Mouse (Mus musculus): ENCODE measurements around the gene Rgs10. TPM values are rescaled to one million over a fixed set of nuclear protein-coding genes. Genes with fewer than 3 reads are reported as not detected.

The Rgs10 gene
- polyA plus RNA-seq, 1 experiment from 2014 or later: 32.6 TPM

GRCm38 (mm10) chr7:128373751-128374150 is 44.8 kb downstream of the Rgs10 start:
- H3K9ac ChIP-seq (replicated peaks; ENCODE audit: low read depth, low read length): no peak overlapping the region
- no peak for ATAC-seq (ENCODE audit: insufficient number of reproducible peaks, insufficient read depth, low FRiP score, low read depth)

GRCm38 (mm10) chr7:128372331-128372730 is 46.2 kb downstream of the Rgs10 start:
- WGBS: 56% methylated on average over 3 of the region's 3 CpGs
- Histone ChIP-seq H3K4me3 (ENCODE audit: low read depth, low read length) (no peak overlapping the region), H3K36me3 (ENCODE audit: control insufficient read depth, insufficient read depth, low read length) (no peaks in the 10 kb centered on the region), H3K27ac (ENCODE audit: low read length) (no peak overlapping the region), H3K9ac (replicated peaks; ENCODE audit: low read depth, low read length) (no peak overlapping the region), H3K9me3 (ENCODE audit: control insufficient read depth, low read depth, low read length) (peaks cover 3% of the 10 kb centered on the region; the same call in 1 of the 2 replicates), H3K4me2 (replicated peaks; ENCODE audit: low read depth, low read length) (no peak overlapping the region), H3K4me1 (ENCODE audit: control insufficient read depth, insufficient read depth, low read length) (no peaks in the 10 kb centered on the region), H3K27me3 (ENCODE audit: control insufficient read depth, insufficient read depth, low read length) (no peaks in the 10 kb centered on the region)
- no peak for ATAC-seq (ENCODE audit: insufficient number of reproducible peaks, insufficient read depth, low FRiP score, low read depth)

More at GRCm38 (mm10) chr7:128373751-128374150, 44.8 kb downstream of the Rgs10 start:
- Histone ChIP-seq H3K27me3 (ENCODE audit: control insufficient read depth, insufficient read depth, low read length) (no peaks in the 10 kb centered on the region), H3K36me3 (ENCODE audit: control insufficient read depth, insufficient read depth, low read length) (no peaks in the 10 kb centered on the region), H3K9me3 (ENCODE audit: control insufficient read depth, low read depth, low read length) (peaks cover 3% of the 10 kb centered on the region; the same call in 1 of the 2 replicates), H3K4me1 (ENCODE audit: control insufficient read depth, insufficient read depth, low read length) (0 out of 2 replicates have a peak, but pooled peaks cover under 1% of the 10 kb centered on the region), H3K27ac (ENCODE audit: low read length) (no peak overlapping the region), H3K4me2 (replicated peaks; ENCODE audit: low read depth, low read length) (no peak overlapping the region), H3K4me3 (ENCODE audit: low read depth, low read length) (no peak overlapping the region)
- 91% methylated on average over 8 of the region's 8 CpGs for WGBS

GRCm38 (mm10) chr7:128369366-128369765 is 49.2 kb downstream of the Rgs10 start:
- Histone ChIP-seq H3K9ac (replicated peaks; ENCODE audit: low read depth, low read length) (no peak overlapping the region), H3K27ac (ENCODE audit: low read length) (no peak overlapping the region), H3K4me1 (ENCODE audit: control insufficient read depth, insufficient read depth, low read length) (no peaks in the 10 kb centered on the region), H3K4me2 (replicated peaks; ENCODE audit: low read depth, low read length) (no peak overlapping the region), H3K9me3 (ENCODE audit: control insufficient read depth, low read depth, low read length) (peaks cover 3% of the 10 kb centered on the region; the same call in 1 of the 2 replicates), H3K4me3 (ENCODE audit: low read depth, low read length) (no peak overlapping the region), H3K36me3 (ENCODE audit: control insufficient read depth, insufficient read depth, low read length) (no peaks in the 10 kb centered on the region), H3K27me3 (ENCODE audit: control insufficient read depth, insufficient read depth, low read length) (no peaks in the 10 kb centered on the region)
- WGBS: 55% methylated on average over 12 of the region's 12 CpGs
- ATAC-seq (ENCODE audit: insufficient number of reproducible peaks, insufficient read depth, low FRiP score, low read depth): no peak

GRCm38 (mm10) chr7:128368828-128369227 is 49.7 kb downstream of the Rgs10 start:
- Histone ChIP-seq H3K27ac (ENCODE audit: low read length) (no peak overlapping the region), H3K9me3 (ENCODE audit: control insufficient read depth, low read depth, low read length) (peaks cover 3% of the 10 kb centered on the region; the same call in 1 of the 2 replicates), H3K36me3 (ENCODE audit: control insufficient read depth, insufficient read depth, low read length) (no peaks in the 10 kb centered on the region), H3K4me3 (ENCODE audit: low read depth, low read length) (no peak overlapping the region), H3K27me3 (ENCODE audit: control insufficient read depth, insufficient read depth, low read length) (no peaks in the 10 kb centered on the region), H3K4me1 (ENCODE audit: control insufficient read depth, insufficient read depth, low read length) (no peaks in the 10 kb centered on the region), H3K4me2 (replicated peaks; ENCODE audit: low read depth, low read length) (no peak overlapping the region), H3K9ac (replicated peaks; ENCODE audit: low read depth, low read length) (no peak overlapping the region)
- ATAC-seq (ENCODE audit: insufficient number of reproducible peaks, insufficient read depth, low FRiP score, low read depth): no peak
- WGBS: 90% methylated on average over 6 of the region's 6 CpGs

GRCm38 (mm10) chr7:128366654-128367053 is 51.9 kb downstream of the Rgs10 start:
- Histone ChIP-seq H3K4me2 (replicated peaks; ENCODE audit: low read depth, low read length) (no peak overlapping the region), H3K27me3 (ENCODE audit: control insufficient read depth, insufficient read depth, low read length) (no peaks in the 10 kb centered on the region), H3K27ac (ENCODE audit: low read length) (no peak overlapping the region), H3K9ac (replicated peaks; ENCODE audit: low read depth, low read length) (no peak overlapping the region), H3K9me3 (ENCODE audit: control insufficient read depth, low read depth, low read length) (no peaks in the 10 kb centered on the region), H3K4me1 (ENCODE audit: control insufficient read depth, insufficient read depth, low read length) (no peaks in the 10 kb centered on the region), H3K36me3 (ENCODE audit: control insufficient read depth, insufficient read depth, low read length) (no peaks in the 10 kb centered on the region), H3K4me3 (ENCODE audit: low read depth, low read length) (no peak overlapping the region)
- WGBS: 47% methylated on average over 11 of the region's 11 CpGs
- ATAC-seq (ENCODE audit: insufficient number of reproducible peaks, insufficient read depth, low FRiP score, low read depth): no peak

- no peaks in the 10 kb centered on the region for H3K4me1 ChIP-seq (ENCODE audit: control insufficient read depth, insufficient read depth, low read length)
- no peaks in the 10 kb centered on the region for H3K9me3 ChIP-seq (ENCODE audit: control insufficient read depth, low read depth, low read length)
- no peaks in the 10 kb centered on the region for H3K36me3 ChIP-seq (ENCODE audit: control insufficient read depth, insufficient read depth, low read length)
- H3K9ac ChIP-seq (replicated peaks; ENCODE audit: low read depth, low read length): no peak overlapping the region
- H3K27ac ChIP-seq (ENCODE audit: low read length): no peak overlapping the region; the same call in 1 of the 2 replicates
- no peak for ATAC-seq (ENCODE audit: insufficient number of reproducible peaks, insufficient read depth, low FRiP score, low read depth)
- no peak overlapping the region for H3K4me3 ChIP-seq (ENCODE audit: low read depth, low read length)
- 56% methylated on average over 4 of the region's 4 CpGs for WGBS
- no peak overlapping the region for H3K4me2 ChIP-seq (replicated peaks; ENCODE audit: low read depth, low read length)
- H3K27me3 ChIP-seq (ENCODE audit: control insufficient read depth, insufficient read depth, low read length): no peaks in the 10 kb centered on the region
Observed at GRCm38 (mm10) chr7:128365096-128365715, 53.4 kb downstream of the Rgs10 start.

- H3K9ac ChIP-seq (replicated peaks; ENCODE audit: low read depth, low read length): no peak overlapping the region
- H3K27ac ChIP-seq (ENCODE audit: low read length): no peak overlapping the region; the same call in 1 of the 2 replicates
- no peak overlapping the region for H3K4me3 ChIP-seq (ENCODE audit: low read depth, low read length)
- 43% methylated on average over 11 of the region's 11 CpGs for WGBS
- no peaks in the 10 kb centered on the region for H3K4me1 ChIP-seq (ENCODE audit: control insufficient read depth, insufficient read depth, low read length)
- no peaks in the 10 kb centered on the region for H3K9me3 ChIP-seq (ENCODE audit: control insufficient read depth, low read depth, low read length)
- H3K36me3 ChIP-seq (ENCODE audit: control insufficient read depth, insufficient read depth, low read length): no peaks in the 10 kb centered on the region
- H3K27me3 ChIP-seq (ENCODE audit: control insufficient read depth, insufficient read depth, low read length): no peaks in the 10 kb centered on the region
- H3K4me2 ChIP-seq (replicated peaks; ENCODE audit: low read depth, low read length): no peak overlapping the region
- ATAC-seq (ENCODE audit: insufficient number of reproducible peaks, insufficient read depth, low FRiP score, low read depth): no peak
Observed at GRCm38 (mm10) chr7:128364526-128364925, 54.0 kb downstream of the Rgs10 start.

- H3K4me1 ChIP-seq (ENCODE audit: control insufficient read depth, insufficient read depth, low read length): no peaks in the 10 kb centered on the region
- H3K27ac ChIP-seq (ENCODE audit: low read length): no peak overlapping the region
- H3K4me2 ChIP-seq (replicated peaks; ENCODE audit: low read depth, low read length): no peak overlapping the region
- no peak overlapping the region for H3K4me3 ChIP-seq (ENCODE audit: low read depth, low read length)
- ATAC-seq (ENCODE audit: insufficient number of reproducible peaks, insufficient read depth, low FRiP score, low read depth): no peak
- no peak overlapping the region for H3K9ac ChIP-seq (replicated peaks; ENCODE audit: low read depth, low read length)
- 67% methylated on average over 10 of the region's 10 CpGs for WGBS
- H3K27me3 ChIP-seq (ENCODE audit: control insufficient read depth, insufficient read depth, low read length): no peaks in the 10 kb centered on the region
- no peaks in the 10 kb centered on the region for H3K36me3 ChIP-seq (ENCODE audit: control insufficient read depth, insufficient read depth, low read length)
- no peaks in the 10 kb centered on the region for H3K9me3 ChIP-seq (ENCODE audit: control insufficient read depth, low read depth, low read length)
Observed at GRCm38 (mm10) chr7:128363806-128364205, 54.8 kb downstream of the Rgs10 start.

GRCm38 (mm10) chr7:128362916-128363315 is 55.6 kb downstream of the Rgs10 start:
- no peak for ATAC-seq (ENCODE audit: insufficient number of reproducible peaks, insufficient read depth, low FRiP score, low read depth)
- H3K9ac ChIP-seq (replicated peaks; ENCODE audit: low read depth, low read length): no peak overlapping the region
- 64% methylated on average over 4 of the region's 4 CpGs for WGBS
- H3K9me3 ChIP-seq (ENCODE audit: control insufficient read depth, low read depth, low read length): no peaks in the 10 kb centered on the region
- no peak overlapping the region for H3K4me3 ChIP-seq (ENCODE audit: low read depth, low read length)
- H3K36me3 ChIP-seq (ENCODE audit: control insufficient read depth, insufficient read depth, low read length): no peaks in the 10 kb centered on the region
- no peak overlapping the region for H3K4me2 ChIP-seq (replicated peaks; ENCODE audit: low read depth, low read length)
- H3K4me1 ChIP-seq (ENCODE audit: control insufficient read depth, insufficient read depth, low read length): no peaks in the 10 kb centered on the region
- H3K27me3 ChIP-seq (ENCODE audit: control insufficient read depth, insufficient read depth, low read length): no peaks in the 10 kb centered on the region
- H3K27ac ChIP-seq (ENCODE audit: low read length): no peak overlapping the region
